Mouse (Mus musculus): Measurements from ENCODE around the gene Elk1. TPM values are rescaled to one million over a fixed set of nuclear protein-coding genes. Genes with fewer than 3 reads are reported as not detected.
A peak's percentile ranks its signal among the peaks of the same experiment; 100 is the strongest.

Elk1 gene
- total RNA-seq (2022) = 10 to 100 TPM; 15.9 to 22.2 (median 17.8) TPM

- DNase-seq = peak; percentile 86
Measured at GRCm38 (mm10) chrX:20950191-20950880, at the start of gene Elk1. Gene Elk1, minus strand, starts transcription at chrX:20950608.

DNA sequence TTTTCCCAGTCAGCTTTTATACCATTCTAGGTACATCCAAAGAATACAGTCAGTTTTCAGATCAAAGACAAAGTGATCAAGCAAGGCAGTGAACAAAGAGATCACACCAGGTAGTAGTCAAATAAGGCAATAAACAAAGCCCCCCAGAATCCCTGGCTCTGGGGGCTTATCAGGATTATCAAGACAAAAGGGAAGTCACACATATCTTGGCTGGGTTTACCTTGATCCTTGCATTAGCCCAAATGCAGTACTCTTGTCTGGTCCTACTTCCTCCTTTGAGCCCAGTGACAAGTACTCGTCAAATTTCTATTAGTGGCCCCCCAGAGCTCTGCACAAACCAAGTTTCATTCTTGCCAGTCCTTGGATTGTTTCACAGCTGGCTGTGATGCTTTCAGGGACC lies 30.5 kb upstream of the Elk1 start:
- DNase-seq = no peak

DNA sequence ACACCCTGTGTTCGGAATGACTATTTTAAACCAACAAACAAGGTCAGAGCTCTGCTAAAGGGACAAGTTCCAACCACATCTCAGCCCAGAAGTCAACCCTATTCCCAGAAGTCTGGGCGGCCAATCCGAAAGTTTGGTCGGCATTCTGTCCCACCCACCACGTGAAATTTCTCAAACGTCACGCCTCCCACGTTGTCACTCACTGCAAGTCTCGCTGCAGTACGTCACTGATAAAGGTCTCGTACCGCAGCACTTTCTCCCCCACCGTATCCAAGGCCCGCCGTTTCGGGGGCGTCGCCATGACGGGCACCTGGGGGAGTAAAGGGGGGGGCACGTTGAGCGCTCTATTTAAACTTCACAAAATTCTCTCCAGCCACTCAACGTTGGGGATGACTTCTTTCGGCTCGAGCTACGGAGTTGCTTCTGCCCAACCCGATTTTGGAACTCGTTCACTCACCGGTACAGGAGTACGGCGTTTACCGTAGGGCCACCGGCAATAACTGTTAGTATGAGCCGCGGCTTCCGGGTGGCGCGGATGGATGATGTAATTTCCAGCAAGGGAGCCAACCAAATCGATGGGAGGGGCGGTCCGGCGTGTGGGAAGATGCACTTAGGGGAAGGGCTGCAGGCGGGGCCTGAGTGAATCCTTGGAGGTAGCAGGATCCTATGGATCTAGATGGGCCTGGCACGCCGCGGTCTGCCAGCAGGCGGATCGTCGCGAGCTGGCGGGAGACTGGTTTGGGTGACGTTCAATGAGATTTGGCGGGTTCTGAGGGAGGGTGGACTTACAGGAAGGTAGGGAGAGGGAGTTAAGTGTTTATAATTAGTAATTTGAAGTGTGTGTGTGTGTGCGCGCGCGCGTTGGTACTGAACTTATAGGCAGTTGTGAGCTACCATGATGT lies 11.3 kb upstream of the Elk1 start, which contains the start of gene Uxt:
Uxt (minus strand) TSS at position 541 of the 902 bp plus-strand sequence.
- DNase-seq = peak; percentile 88

- no peak for DNase-seq
Measured at GRCm38 (mm10) chrX:20946055-20946454, 4.4 kb downstream of the Elk1 start.

DNA sequence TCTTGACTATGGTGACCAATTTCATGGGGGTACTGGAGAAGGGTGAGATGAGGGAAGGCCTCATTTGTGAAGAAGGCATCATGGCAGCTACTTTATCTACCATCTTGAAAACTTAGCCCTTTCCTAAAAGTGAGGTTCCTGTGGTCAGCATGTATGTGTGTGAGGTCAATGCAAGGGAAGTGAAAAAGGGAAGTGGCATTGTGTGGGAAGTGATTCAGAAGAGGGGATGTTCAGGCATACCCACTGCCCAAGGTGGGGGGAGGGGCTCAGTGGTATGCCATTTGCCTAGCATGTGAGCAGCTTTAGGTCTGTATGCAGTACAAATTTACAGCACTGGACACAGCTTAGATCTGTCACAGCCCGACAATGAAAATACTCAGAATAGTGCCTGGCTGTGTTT lies 18.4 kb downstream of the Elk1 start:
- no peak for DNase-seq

- no peak for DNase-seq
Measured at GRCm38 (mm10) chrX:20931364-20931763, 19.0 kb downstream of the Elk1 start, which contains the start of gene Cfp. Gene Cfp, minus strand, starts transcription at chrX:20931555.

DNA sequence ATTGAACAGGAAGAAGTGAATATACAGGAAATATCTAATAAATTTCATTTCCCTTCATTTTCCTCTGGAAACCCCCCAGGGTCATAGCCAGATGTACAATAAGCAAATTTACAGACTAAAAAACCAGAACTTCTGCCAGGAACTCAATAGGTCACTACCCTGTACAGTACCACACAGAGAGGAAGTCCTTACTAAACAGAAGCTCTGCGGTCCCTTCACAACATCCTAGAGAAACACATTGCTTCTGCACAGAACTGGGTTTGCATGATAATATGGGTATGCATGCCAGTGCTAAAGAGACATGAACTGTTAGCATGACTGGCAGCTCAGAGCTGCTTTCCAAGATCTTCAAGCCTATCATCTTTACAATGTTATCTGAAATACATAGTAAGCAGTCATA lies 20.5 kb downstream of the Elk1 start:
- no peak for DNase-seq

- DNase-seq = no peak
Measured at GRCm38 (mm10) chrX:20924976-20925375, 25.4 kb downstream of the Elk1 start.

GRCm38 (mm10) chrX:20923506-20923905 lies 26.9 kb downstream of the Elk1 start:
- no peak for DNase-seq

DNA sequence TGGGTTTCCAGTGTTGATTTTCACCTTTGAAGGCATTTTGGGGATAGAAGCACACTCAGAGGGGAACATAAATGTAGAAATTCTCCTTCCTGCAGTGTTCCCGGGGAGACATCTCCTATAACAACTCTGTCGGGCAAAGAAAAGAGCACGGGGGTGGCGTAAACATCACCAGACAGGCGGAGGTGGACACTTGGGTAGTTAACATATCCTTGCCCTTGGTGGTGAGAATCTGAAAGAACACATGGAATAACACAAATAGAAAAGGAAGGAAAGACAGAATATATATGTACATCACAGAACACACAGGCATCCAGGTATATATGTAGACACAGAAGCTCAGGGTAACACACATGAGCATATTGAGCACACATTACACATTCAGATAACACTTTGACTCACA lies 29.0 kb downstream of the Elk1 start:
- no peak for DNase-seq

DNA sequence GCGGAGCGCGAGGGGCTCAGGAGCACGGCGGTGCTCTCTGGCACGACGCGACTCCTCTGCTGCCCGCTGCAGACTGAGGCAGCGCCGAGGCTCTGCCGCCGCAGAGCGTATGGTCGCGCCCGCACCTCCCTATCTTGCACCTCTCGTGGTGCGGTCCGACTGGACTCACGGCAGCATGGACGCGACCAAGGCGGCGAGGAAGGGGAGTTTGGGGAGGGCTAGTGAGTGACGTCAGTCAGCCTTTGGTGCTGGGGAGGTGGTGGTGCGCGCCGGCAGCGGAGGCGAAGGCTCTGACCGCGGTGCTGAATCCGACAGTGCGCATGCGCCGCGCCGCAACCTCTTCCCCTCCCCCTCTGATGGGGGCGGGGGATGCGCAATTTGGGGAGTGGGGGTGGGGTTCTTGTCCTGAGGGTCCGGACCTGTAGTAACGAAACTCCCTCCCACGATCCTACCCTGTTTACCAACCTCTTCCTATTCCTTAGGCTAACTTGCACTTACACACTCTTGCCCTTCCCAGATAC lies 29.5 kb downstream of the Elk1 start, which contains the start of gene Syn1:
Syn1 (minus strand) TSS at position 161 of the 521 bp plus-strand sequence.
- peak; percentile 80 for DNase-seq

DNA sequence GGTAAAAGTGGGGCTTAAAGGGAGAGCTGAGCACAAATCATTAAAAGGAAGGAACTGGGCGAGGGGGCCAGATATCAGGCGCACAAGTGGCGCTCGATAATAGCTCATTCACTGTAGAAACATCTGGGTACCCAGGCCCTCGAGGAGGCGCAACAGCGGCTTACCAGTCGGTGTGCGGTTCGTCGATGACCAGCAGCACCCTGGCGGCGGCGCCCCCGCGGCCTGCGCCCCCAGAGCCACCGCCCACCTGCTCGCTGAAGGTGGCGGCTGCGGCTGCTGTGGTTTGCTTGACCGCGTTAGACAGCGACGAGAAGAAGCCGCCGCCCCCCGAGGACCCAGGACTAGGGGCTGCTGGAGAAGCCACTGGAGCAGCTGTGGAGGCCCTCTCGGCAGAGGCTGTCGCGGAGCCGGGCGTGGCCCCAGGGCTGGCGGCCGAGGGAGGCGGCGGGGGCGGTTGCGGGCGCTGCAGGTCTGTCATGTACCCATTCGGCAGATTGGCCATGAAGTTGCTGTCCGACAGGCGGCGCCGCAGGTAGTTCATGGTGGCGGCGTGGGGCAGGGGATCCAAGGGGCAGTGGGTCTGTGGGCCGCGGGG lies 30.1 kb downstream of the Elk1 start:
- DNase-seq = peak; percentile 9

- no peak for DNase-seq
Measured at GRCm38 (mm10) chrX:20915075-20915474, 35.3 kb downstream of the Elk1 start.

- no peak for DNase-seq
Measured at GRCm38 (mm10) chrX:20913726-20914125, 36.7 kb downstream of the Elk1 start.

DNA sequence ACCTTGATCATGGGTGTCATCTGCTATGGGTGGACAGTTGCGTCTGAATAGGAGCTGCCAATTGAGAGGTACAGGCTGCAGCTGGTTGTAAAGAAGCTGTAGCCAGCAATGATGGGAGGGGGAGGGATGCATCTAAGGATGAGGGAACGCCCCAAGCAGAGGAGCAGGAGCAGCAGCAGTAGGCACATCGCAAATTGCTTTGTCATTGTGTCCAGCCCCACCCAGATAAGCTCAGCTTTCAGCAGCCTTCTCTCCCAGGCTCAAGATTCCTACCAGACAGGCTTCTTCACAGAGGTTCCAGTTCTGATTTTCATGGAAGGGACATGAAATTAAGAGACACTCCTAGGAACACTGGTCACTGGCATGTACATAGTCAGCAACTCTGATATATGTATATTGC lies 40.3 kb downstream of the Elk1 start:
- DNase-seq = no peak

Other genes with a start within 250 kb of the Elk1 start
- gene Usp11, start 246.7 kb downstream of the Elk1 start, total RNA-seq (2022) = 10 to 100 TPM; 35.6 to 56.0 (median 46.1) TPM
- gene Araf, start 152.8 kb downstream of the Elk1 start, total RNA-seq (2022) = 100 to 1,000 TPM; 135 to 208 (median 162) TPM
- 10 to 100 TPM; 24.7 to 50.1 (median 29.6) TPM for gene Timp1, start 80.4 kb downstream of the Elk1 start, total RNA-seq (2022)
- 10 to 100 TPM in 3 of 4 experiments, 1 to 10 TPM in 1; 8.9 to 14.0 (median 11.8) TPM for gene Syn1, start 29.6 kb downstream of the Elk1 start, total RNA-seq (2022)
- gene Cfp, start 19.1 kb downstream of the Elk1 start, total RNA-seq (2022) = 10 to 100 TPM in 3 of 4 experiments, 1 to 10 TPM in 1; 9.1 to 14.8 (median 12.3) TPM
- gene Uxt, start 11.4 kb upstream of the Elk1 start, total RNA-seq (2022) = 10 to 100 TPM; 34.0 to 41.0 (median 40.8) TPM
- 10 to 100 TPM in 2 of 4 experiments, 1 to 10 TPM in 2; 6.6 to 16.0 (median 10.8) TPM for gene Zfp182, start 111.7 kb upstream of the Elk1 start, total RNA-seq (2022)
- gene Spaca5, start 117.8 kb upstream of the Elk1 start, total RNA-seq (2022) = not detected
- 1 to 10 TPM; 1.7 to 3.4 (median 2.8) TPM for gene Zfp300, start 138.9 kb upstream of the Elk1 start, total RNA-seq (2022)
- gene Ssxa1, start 165.2 kb upstream of the Elk1 start, total RNA-seq (2022) = not detected
- not detected for gene Gm21876, start 225.0 kb upstream of the Elk1 start, total RNA-seq (2022)